Mouse (Mus musculus): Measurements from ENCODE around the gene Kcnmb3.

DNA sequence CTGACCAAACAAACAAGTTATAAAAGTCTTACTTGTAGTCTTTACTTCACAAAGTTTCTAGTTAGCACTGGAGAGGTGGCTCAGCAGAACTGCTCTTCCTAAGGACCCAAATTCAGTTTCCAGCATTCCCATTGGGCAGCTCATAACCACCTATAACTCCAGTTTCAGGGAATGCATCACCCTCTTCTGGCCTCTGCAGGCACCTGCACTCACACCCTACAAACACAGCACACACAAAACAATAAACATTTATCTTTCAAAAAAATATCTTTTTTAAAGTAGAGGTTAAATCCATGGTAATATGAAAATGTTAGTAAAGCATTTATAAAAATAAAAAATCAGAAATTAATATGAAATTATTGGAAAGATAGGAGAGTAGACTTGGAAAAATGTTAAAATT, 50.3 kb downstream of the Kcnmb3 start:
- TF ChIP-seq GATA1 (IDR thresholded peaks at IDR 0.05; ENCODE audit: low read length) (no peak), TAL1 (IDR thresholded peaks at IDR 0.05; ENCODE audit: low read length) (no peak)

All from erythroblast, embryonic 14.5 days (primary cell).